Mouse (Mus musculus): ENCODE results near the gene Tmem252.

The Tmem252 gene

DNA sequence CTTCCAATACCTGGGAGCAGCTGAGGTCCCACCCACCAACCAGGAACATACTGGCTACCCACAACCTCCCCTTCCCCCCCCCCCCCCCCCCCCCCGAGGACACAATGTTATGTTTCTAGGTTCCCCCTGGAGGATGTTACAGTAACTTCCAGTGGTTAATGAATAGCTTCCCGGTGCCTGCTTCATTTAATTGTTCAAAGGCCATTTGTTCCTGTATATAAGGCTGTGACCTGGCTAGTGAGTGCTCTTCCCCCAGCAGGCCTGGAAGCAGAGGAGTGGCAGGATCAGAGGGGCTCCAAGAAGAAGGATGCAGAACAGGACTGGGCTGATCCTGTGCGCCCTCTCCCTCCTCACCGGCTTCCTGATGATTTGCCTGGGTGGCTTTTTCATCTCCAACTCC lies at the start of gene Tmem252:
TSS of gene Tmem252 (plus strand) at position 247 of the 400 bp plus-strand sequence.
- Histone ChIP-seq H3K4me3 (replicated peaks; ENCODE audit: low read length) (no peak within 1 kb of the TSS), H3K4me1 (replicated peaks; ENCODE audit: low read depth, low read length) (peaks cover 14% of the 10 kb centered on the region), H3K36me3 (ENCODE audit: insufficient read depth, low read length) (no peaks in the 10 kb centered on the region), H3K9me3 (ENCODE audit: low read length) (no peaks in the 10 kb centered on the region), H3K27me3 (ENCODE audit: insufficient read depth, low read length) (no peaks in the 10 kb centered on the region; the same call in 1 of the 2 replicates)
- TF ChIP-seq NANOG (IDR thresholded peaks at IDR 0.05; ENCODE audit: borderline replicate concordance, low read length): no peak

DNA sequence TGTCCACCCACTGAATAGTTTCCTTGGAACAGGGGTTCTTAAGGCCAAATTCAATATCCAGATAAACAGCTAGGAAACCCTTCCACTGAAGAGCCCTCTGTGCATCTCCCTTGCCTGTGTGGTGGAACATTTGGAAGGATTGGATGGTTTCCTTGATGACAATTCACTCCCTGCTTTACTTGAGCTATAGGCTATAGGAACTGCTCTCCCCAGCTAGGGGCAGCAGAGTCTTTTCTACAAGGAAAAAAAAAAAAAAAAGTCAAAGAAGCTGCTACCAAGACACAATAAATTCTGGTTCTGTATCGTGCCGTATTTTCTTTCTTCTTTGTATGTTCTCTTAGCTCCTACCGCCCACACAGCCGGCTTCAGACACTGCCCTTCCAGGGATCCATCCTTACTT lies 45.8 kb upstream of the Tmem252 start:
- Histone ChIP-seq H3K4me1 (replicated peaks; ENCODE audit: low read depth, low read length) (peaks cover 8% of the 10 kb centered on the region), H3K9me3 (ENCODE audit: low read length) (no peaks in the 10 kb centered on the region), H3K27me3 (ENCODE audit: insufficient read depth, low read length) (peaks cover 20% of the 10 kb centered on the region), H3K36me3 (ENCODE audit: insufficient read depth, low read length) (no peaks in the 10 kb centered on the region), H3K4me3 (replicated peaks; ENCODE audit: low read length) (no peak overlapping the region)
- TF ChIP-seq POU5F1 (IDR thresholded peaks at IDR 0.05; ENCODE audit: borderline replicate concordance, low read length): no peak
- TF ChIP-seq CTCF (conservative IDR thresholded peaks at IDR 0.05; ENCODE audit: low read length): no peak
- no peak for TF ChIP-seq NANOG (IDR thresholded peaks at IDR 0.05; ENCODE audit: borderline replicate concordance, low read length)

DNA sequence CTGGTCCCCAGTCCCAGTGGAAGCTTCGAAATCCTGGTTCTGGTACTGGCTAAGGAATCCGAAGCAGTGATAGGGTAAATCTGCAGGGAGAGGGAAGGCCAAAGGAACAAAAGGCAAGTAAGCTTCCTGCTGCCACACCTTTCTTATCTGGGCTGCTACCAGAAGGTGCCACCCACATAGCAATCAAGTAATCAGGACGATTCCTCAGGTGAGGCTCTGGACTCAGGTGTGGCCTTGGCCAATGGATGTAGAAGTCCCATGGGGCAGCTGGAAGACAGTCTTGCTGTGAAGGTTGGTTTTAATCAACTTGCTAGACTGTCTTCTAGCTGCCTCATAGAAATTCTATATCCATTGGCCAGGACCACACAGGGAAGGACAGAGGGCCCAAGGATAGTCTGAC lies 40.8 kb upstream of the Tmem252 start:
- Histone ChIP-seq H3K4me1 (replicated peaks; ENCODE audit: low read depth, low read length) (peaks cover 10% of the 10 kb centered on the region), H3K9me3 (ENCODE audit: low read length) (no peaks in the 10 kb centered on the region), H3K27me3 (ENCODE audit: insufficient read depth, low read length) (peaks cover 29% of the 10 kb centered on the region), H3K36me3 (ENCODE audit: insufficient read depth, low read length) (no peaks in the 10 kb centered on the region), H3K4me3 (replicated peaks; ENCODE audit: low read length) (no peak overlapping the region)
- TF ChIP-seq NANOG (IDR thresholded peaks at IDR 0.05; ENCODE audit: borderline replicate concordance, low read length) (no peak), CTCF (conservative IDR thresholded peaks at IDR 0.05; ENCODE audit: low read length) (no peak), POU5F1 (IDR thresholded peaks at IDR 0.05; ENCODE audit: borderline replicate concordance, low read length) (no peak)

GRCm38 (mm10) chr19:24634602-24635001 lies 39.2 kb upstream of the Tmem252 start:
- TF ChIP-seq POU5F1 (IDR thresholded peaks at IDR 0.05; ENCODE audit: borderline replicate concordance, low read length): no peak
- TF ChIP-seq CTCF (conservative IDR thresholded peaks at IDR 0.05; ENCODE audit: low read length): peak; percentile 70
- TF ChIP-seq NANOG (IDR thresholded peaks at IDR 0.05; ENCODE audit: borderline replicate concordance, low read length): no peak
- Histone ChIP-seq H3K4me3 (replicated peaks; ENCODE audit: low read length) (no peak overlapping the region), H3K9me3 (ENCODE audit: low read length) (no peaks in the 10 kb centered on the region), H3K27me3 (ENCODE audit: insufficient read depth, low read length) (peaks cover 24% of the 10 kb centered on the region), H3K36me3 (ENCODE audit: insufficient read depth, low read length) (no peaks in the 10 kb centered on the region), H3K4me1 (replicated peaks; ENCODE audit: low read depth, low read length) (peaks cover 10% of the 10 kb centered on the region)

GRCm38 (mm10) chr19:24636616-24637015 lies 37.2 kb upstream of the Tmem252 start:
- TF ChIP-seq POU5F1 (IDR thresholded peaks at IDR 0.05; ENCODE audit: borderline replicate concordance, low read length): no peak
- TF ChIP-seq NANOG (IDR thresholded peaks at IDR 0.05; ENCODE audit: borderline replicate concordance, low read length): no peak
- TF ChIP-seq CTCF (conservative IDR thresholded peaks at IDR 0.05; ENCODE audit: low read length): no peak
- Histone ChIP-seq H3K36me3 (ENCODE audit: insufficient read depth, low read length) (no peaks in the 10 kb centered on the region), H3K9me3 (ENCODE audit: low read length) (no peaks in the 10 kb centered on the region), H3K27me3 (ENCODE audit: insufficient read depth, low read length) (peaks cover 23% of the 10 kb centered on the region), H3K4me1 (replicated peaks; ENCODE audit: low read depth, low read length) (peaks cover 6% of the 10 kb centered on the region), H3K4me3 (replicated peaks; ENCODE audit: low read length) (no peak overlapping the region)

DNA sequence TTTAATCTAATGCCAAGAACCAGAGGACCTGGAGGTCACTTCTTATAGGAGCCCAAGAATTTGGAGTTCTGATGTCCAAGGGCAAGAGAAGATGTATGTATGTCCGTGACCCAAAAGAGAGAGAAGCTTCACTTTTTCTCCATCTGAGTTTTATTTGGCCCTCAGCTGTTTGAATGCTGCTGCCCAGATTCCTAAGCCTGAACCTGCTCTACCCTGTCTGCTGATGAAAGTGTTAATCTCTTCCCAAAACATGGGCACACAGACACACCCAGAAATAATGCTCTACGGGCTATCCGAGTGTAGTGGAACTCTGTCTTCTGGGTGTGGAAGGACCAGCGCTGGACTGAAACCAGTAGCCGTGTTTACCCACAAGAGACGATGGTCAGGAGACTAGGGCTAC lies 35.8 kb upstream of the Tmem252 start:
- TF ChIP-seq CTCF (conservative IDR thresholded peaks at IDR 0.05; ENCODE audit: low read length): no peak
- TF ChIP-seq NANOG (IDR thresholded peaks at IDR 0.05; ENCODE audit: borderline replicate concordance, low read length): no peak
- TF ChIP-seq POU5F1 (IDR thresholded peaks at IDR 0.05; ENCODE audit: borderline replicate concordance, low read length): no peak

DNA sequence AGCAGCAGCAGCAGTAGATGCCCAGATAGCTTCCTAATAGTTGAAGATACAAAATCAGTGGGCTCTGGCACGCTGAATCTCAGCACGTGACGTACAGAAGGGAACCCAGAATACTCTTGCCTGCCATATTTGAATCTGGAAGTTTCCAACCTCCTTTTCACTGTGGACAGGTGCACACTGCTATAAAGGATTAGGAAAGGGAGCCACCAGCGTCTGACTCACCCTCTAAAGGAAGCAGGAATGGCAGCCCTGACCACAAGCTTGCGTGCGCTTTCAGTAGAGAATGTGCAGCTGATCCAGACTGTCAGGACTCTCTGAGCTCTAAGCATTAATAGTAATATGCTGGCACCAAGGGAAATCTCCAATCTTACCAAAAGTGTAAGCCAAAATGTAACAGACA lies 32.8 kb upstream of the Tmem252 start:
- no peaks in the 10 kb centered on the region for H3K36me3 ChIP-seq (ENCODE audit: insufficient read depth, low read length)
- TF ChIP-seq CTCF (conservative IDR thresholded peaks at IDR 0.05; ENCODE audit: low read length): no peak
- no peak for TF ChIP-seq POU5F1 (IDR thresholded peaks at IDR 0.05; ENCODE audit: borderline replicate concordance, low read length)
- H3K4me1 ChIP-seq (replicated peaks; ENCODE audit: low read depth, low read length): no peaks in the 10 kb centered on the region
- no peak overlapping the region for H3K4me3 ChIP-seq (replicated peaks; ENCODE audit: low read length)
- H3K27me3 ChIP-seq (ENCODE audit: insufficient read depth, low read length): peaks cover 3% of the 10 kb centered on the region; the same call in 1 of the 2 replicates
- H3K9me3 ChIP-seq (ENCODE audit: low read length): peaks cover 8% of the 10 kb centered on the region; the same call in 1 of the 2 replicates

More for the DNA sequence above, 35.8 kb upstream of the Tmem252 start:
- Histone ChIP-seq H3K27me3 (ENCODE audit: insufficient read depth, low read length) (peaks cover 18% of the 10 kb centered on the region), H3K9me3 (ENCODE audit: low read length) (no peaks in the 10 kb centered on the region), H3K4me3 (replicated peaks; ENCODE audit: low read length) (no peak overlapping the region), H3K36me3 (ENCODE audit: insufficient read depth, low read length) (no peaks in the 10 kb centered on the region), H3K4me1 (replicated peaks; ENCODE audit: low read depth, low read length) (peaks cover 3% of the 10 kb centered on the region; the same call in 1 of the 2 replicates)

DNA sequence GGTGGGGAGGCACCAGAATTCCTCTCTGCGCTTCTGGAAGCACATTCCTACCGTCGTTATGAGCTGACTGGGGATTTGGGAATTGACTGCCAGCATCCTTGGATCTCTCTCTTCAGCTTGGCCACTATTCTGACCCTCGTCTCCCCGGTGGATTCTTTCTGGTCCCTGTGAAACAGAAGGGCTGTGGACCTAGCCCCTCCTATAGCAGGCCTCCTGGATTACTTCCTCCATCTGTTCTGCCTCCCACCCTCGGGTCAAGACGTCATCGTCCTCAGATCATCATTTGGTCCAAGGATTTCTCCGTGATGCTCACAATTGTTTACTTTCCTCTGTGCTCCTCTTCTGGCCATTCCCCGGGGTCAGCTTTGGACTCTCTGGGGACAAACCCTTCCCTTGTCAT lies 28.8 kb upstream of the Tmem252 start:
- Histone ChIP-seq H3K27me3 (ENCODE audit: insufficient read depth, low read length) (no peaks in the 10 kb centered on the region), H3K9me3 (ENCODE audit: low read length) (peaks cover 12% of the 10 kb centered on the region; the same call in 1 of the 2 replicates), H3K4me1 (replicated peaks; ENCODE audit: low read depth, low read length) (no peaks in the 10 kb centered on the region), H3K4me3 (replicated peaks; ENCODE audit: low read length) (no peak overlapping the region), H3K36me3 (ENCODE audit: insufficient read depth, low read length) (no peaks in the 10 kb centered on the region)
- TF ChIP-seq CTCF (conservative IDR thresholded peaks at IDR 0.05; ENCODE audit: low read length) (no peak), NANOG (IDR thresholded peaks at IDR 0.05; ENCODE audit: borderline replicate concordance, low read length) (no peak), POU5F1 (IDR thresholded peaks at IDR 0.05; ENCODE audit: borderline replicate concordance, low read length) (no peak)

GRCm38 (mm10) chr19:24646162-24646829 lies 27.5 kb upstream of the Tmem252 start:
- H3K36me3 ChIP-seq (ENCODE audit: insufficient read depth, low read length): no peaks in the 10 kb centered on the region
- no peaks in the 10 kb centered on the region for H3K4me1 ChIP-seq (replicated peaks; ENCODE audit: low read depth, low read length)
- H3K4me3 ChIP-seq (replicated peaks; ENCODE audit: low read length): no peak overlapping the region
- no peak for TF ChIP-seq NANOG (IDR thresholded peaks at IDR 0.05; ENCODE audit: borderline replicate concordance, low read length)
- TF ChIP-seq POU5F1 (IDR thresholded peaks at IDR 0.05; ENCODE audit: borderline replicate concordance, low read length): no peak
- no peak for TF ChIP-seq CTCF (conservative IDR thresholded peaks at IDR 0.05; ENCODE audit: low read length)
- H3K27me3 ChIP-seq (ENCODE audit: insufficient read depth, low read length): no peaks in the 10 kb centered on the region
- peaks cover 12% of the 10 kb centered on the region; the same call in 1 of the 2 replicates for H3K9me3 ChIP-seq (ENCODE audit: low read length)
